Mouse (Mus musculus) small intestine, adult 2 months (tissue): ENCODE data around the gene Armcx1.

Experiments used
- CTCF ChIP-seq: fragments of 200-500 bp; IDR thresholded peaks from 2 replicates; pipeline ENCODE4 v1.5.1; 2012; ENCODE audit warnings: low read depth, mild to moderate bottlenecking, control low read depth, inconsistent platforms, low read length, moderate library complexity, mixed read lengths; ENCODE audit not compliant: insufficient replicate concordance, insufficient read length; ENCODE audit errors: extremely low read depth
- POLR2A ChIP-seq: fragments of 200-500 bp; IDR thresholded peaks from 2 replicates; pipeline ENCODE4 v1.6.1; 2012; ENCODE audit warnings: low read depth, mild to moderate bottlenecking, control low read depth, inconsistent platforms, low read length, moderate library complexity

DNA sequence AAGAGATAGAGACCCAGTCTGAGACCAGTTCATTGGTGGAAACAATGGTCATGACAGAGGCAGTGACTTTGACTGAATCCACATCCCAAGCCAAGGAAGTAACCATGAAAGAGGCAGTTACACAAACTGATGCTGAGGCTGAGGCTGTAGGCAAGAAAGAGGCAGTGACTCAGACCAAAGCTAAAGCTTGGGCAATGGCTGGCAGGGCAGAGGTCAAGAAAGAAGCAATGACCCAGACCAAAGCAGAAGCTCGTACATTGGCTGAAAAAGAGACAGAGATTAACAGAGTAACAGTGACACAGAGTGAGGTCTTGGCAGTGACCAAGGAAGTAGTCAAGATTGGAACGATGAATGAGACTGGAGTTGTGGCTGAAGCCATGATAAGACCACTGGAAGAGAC, 28.1 kb upstream of the Armcx1 start:
- TF ChIP-seq CTCF (no peak), POLR2A (no peak)
